Mouse (Mus musculus): ENCODE results near the gene Cd68. TPM values are rescaled to one million over a fixed set of nuclear protein-coding genes. Genes with fewer than 3 reads are reported as not detected.
"Not testable (repeated sequence)": the region's sequence is repeated elsewhere in the genome, so short reads cannot be mapped to it uniquely, and the experiment has no call there.

The Cd68 gene
- total RNA-seq, 2 experiments from 2014 or later = 9.7 to 15.4 TPM

GRCm38 (mm10) chr11:69656617-69657461, 9.1 kb downstream of the Cd68 start:
- peak; percentile 94 for TF ChIP-seq CTCF (conservative IDR thresholded peaks at IDR 0.05)
- Histone ChIP-seq H3K27ac (no peak overlapping the region), H3K4me3 (no peak overlapping the region)
- no peak for DNase-seq (ENCODE audit: low spot score in 2 of 2)

GRCm38 (mm10) chr11:69656065-69656455, 9.9 kb downstream of the Cd68 start:
- H3K4me3 ChIP-seq = no peak overlapping the region
- no peak for TF ChIP-seq CTCF (conservative IDR thresholded peaks at IDR 0.05)
- DNase-seq (ENCODE audit: low spot score in 2 of 2) = no peak
- H3K27ac ChIP-seq = no peak overlapping the region

GRCm38 (mm10) chr11:69655264-69656064, 10.5 kb downstream of the Cd68 start, which contains the start of gene Sox15:
TSS of gene Sox15 (plus strand) at chr11:69655314.
- DNase-seq (ENCODE audit: low spot score in 2 of 2) = peak; percentile 51 to 73
- TF ChIP-seq CTCF (conservative IDR thresholded peaks at IDR 0.05) = peak; percentile 97
- Histone ChIP-seq H3K4me3 (peak within 1 kb of the TSS; percentile 19; the same call in 1 of the 2 replicates), H3K27ac (peak within 1 kb of the TSS; percentile 43)

GRCm38 (mm10) chr11:69654760-69655159, 11.2 kb downstream of the Cd68 start:
- no peak for DNase-seq (ENCODE audit: low spot score in 2 of 2)
- TF ChIP-seq CTCF (conservative IDR thresholded peaks at IDR 0.05) = no peak
- H3K4me3 ChIP-seq = no peak overlapping the region
- no peak overlapping the region for H3K27ac ChIP-seq

GRCm38 (mm10) chr11:69653399-69653798, 12.6 kb downstream of the Cd68 start:
- no peak overlapping the region for H3K4me3 ChIP-seq
- H3K27ac ChIP-seq = no peak overlapping the region
- TF ChIP-seq CTCF (conservative IDR thresholded peaks at IDR 0.05) = no peak
- DNase-seq (ENCODE audit: low spot score in 2 of 2) = no peak

GRCm38 (mm10) chr11:69645860-69646259, 20.1 kb downstream of the Cd68 start:
- TF ChIP-seq CTCF (conservative IDR thresholded peaks at IDR 0.05) = no peak
- H3K4me3 ChIP-seq = no peak overlapping the region
- no peak overlapping the region for H3K27ac ChIP-seq
- no peak for DNase-seq (ENCODE audit: low spot score in 2 of 2)

GRCm38 (mm10) chr11:69635471-69635870, 30.5 kb downstream of the Cd68 start:
- H3K27ac ChIP-seq = no peak overlapping the region
- TF ChIP-seq CTCF (conservative IDR thresholded peaks at IDR 0.05) = no peak
- H3K4me3 ChIP-seq = no peak overlapping the region
- no peak for DNase-seq (ENCODE audit: low spot score in 2 of 2)

- peak overlapping the region; percentile 91 for H3K27ac ChIP-seq
- peak overlapping the region; percentile 87 for H3K4me3 ChIP-seq
- peak; percentile 22 to 25 for DNase-seq (ENCODE audit: low spot score in 2 of 2)
- TF ChIP-seq CTCF (conservative IDR thresholded peaks at IDR 0.05) = no peak
These were observed 32.7 kb downstream of the Cd68 start for GRCm38 (mm10) chr11:69633128-69633866.

- TF ChIP-seq CTCF (conservative IDR thresholded peaks at IDR 0.05) = peak; percentile 84
- DNase-seq (ENCODE audit: low spot score in 2 of 2) = peak; percentile 100
- peak within 1 kb of the TSS; percentile 91 for H3K27ac ChIP-seq
- peak within 1 kb of the TSS; percentile 87 for H3K4me3 ChIP-seq
These were observed 33.5 kb downstream of the Cd68 start, which contains the start of gene Fxr2 for GRCm38 (mm10) chr11:69632284-69633089. TSS of gene Fxr2 (plus strand) at chr11:69632990.

GRCm38 (mm10) chr11:69629802-69630201, 36.2 kb downstream of the Cd68 start:
- Histone ChIP-seq H3K27ac (no peak overlapping the region), H3K4me3 (no peak overlapping the region)
- TF ChIP-seq CTCF (conservative IDR thresholded peaks at IDR 0.05) = peak; percentile 80
- no peak for DNase-seq (ENCODE audit: low spot score in 2 of 2)

- peak; percentile 96 for TF ChIP-seq CTCF (conservative IDR thresholded peaks at IDR 0.05)
- Histone ChIP-seq H3K27ac (no peak overlapping the region), H3K4me3 (no peak overlapping the region)
- peak in 1 of 2 experiments; percentile 72 for DNase-seq (ENCODE audit: low spot score in 2 of 2)
These were observed 37.7 kb downstream of the Cd68 start for GRCm38 (mm10) chr11:69628286-69628685.

GRCm38 (mm10) chr11:69624339-69624738, 41.6 kb downstream of the Cd68 start:
- not testable (repeated sequence) for H3K4me3 ChIP-seq; H3K27ac ChIP-seq; DNase-seq (ENCODE audit: low spot score in 2 of 2)
